Mouse (Mus musculus) liver, embryonic 14 days (tissue): Measurements from ENCODE around the gene Arvcf. TPM values are rescaled to one million over a fixed set of nuclear protein-coding genes. Genes with fewer than 3 reads are reported as not detected.

Experiments used
- polyA plus RNA-seq: library from polyadenylated mRNA; depleted of rRNA; stranded (reverse); fragments of >200 nt; gene quantifications from 2 replicates; pipeline ENCODE4 v1.2.3, GENCODE M21; 2012; rRNA removed

Gene Arvcf
- 6.8 and 7.3 TPM in 2 replicates for polyA plus RNA-seq

GRCm38 (mm10) chr16:18347931-18348600 lies at the start of gene Arvcf, which contains the start of gene Tango2:
Gene Arvcf (plus strand): TSS chr16:18348182.
Gene Tango2 (minus strand): TSS chr16:18348103.

GRCm38 (mm10) chr16:18426215-18426791 lies 78.3 kb downstream of the Arvcf start, which contains the start of gene Txnrd2:
Gene Txnrd2 (plus strand): TSS chr16:18426384.

DNA sequence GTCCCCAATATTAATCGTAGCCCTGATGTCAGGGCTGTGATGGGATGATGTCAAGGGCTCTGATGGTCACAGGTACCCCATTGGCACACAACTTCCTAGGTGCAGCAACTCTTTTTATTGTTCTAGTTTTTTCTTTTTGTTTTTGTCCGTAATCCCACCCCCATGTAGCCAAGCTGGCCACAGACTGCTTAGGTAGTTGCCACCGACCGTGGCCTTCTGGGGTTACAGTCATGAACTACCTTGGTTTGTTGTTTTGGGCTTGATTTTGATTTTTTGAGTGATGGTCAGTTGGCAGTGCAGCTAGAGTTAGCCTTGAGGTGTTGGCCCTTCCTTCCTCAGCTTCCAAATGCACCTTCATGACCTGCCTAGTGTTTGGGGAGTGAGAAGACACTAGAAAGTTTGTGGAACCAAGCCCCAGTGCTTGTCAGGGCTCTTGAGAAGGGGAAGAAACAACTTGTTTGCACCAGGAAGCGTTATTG lies 78.9 kb downstream of the Arvcf start, which contains the start of gene Comt:
TSS of gene Comt (minus strand) at position 51 of the 479 bp plus-strand sequence.

Other genes starting within 250 kb of the Arvcf start
- 0.49 and 0.62 TPM in 2 replicates for gene Rtn4r, start 220.5 kb upstream of the Arvcf start, polyA plus RNA-seq
- gene Ccdc188, start 130.3 kb upstream of the Arvcf start, polyA plus RNA-seq = not detected in 2 replicates
- gene Zdhhc8, start 113.0 kb upstream of the Arvcf start, polyA plus RNA-seq = 2.1 and 2.2 TPM in 2 replicates
- 46.5 and 53.3 TPM in 2 replicates for gene Trmt2a, start 99.5 kb upstream of the Arvcf start, polyA plus RNA-seq
- 169 and 183 TPM in 2 replicates for gene Ranbp1, start 99.5 kb upstream of the Arvcf start, polyA plus RNA-seq
- gene Gm49776, start 89.9 kb upstream of the Arvcf start, polyA plus RNA-seq = 0.15 and 0.36 TPM in 2 replicates
- 23.2 and 24.4 TPM in 2 replicates for gene Dgcr8, start 58.9 kb upstream of the Arvcf start, polyA plus RNA-seq
- 38.8 and 45.8 TPM in 2 replicates for gene Tango2, start 79 bp upstream of the Arvcf start, polyA plus RNA-seq
- gene Txnrd2, start 78.2 kb downstream of the Arvcf start, polyA plus RNA-seq = 100 and 122 TPM in 2 replicates
- 60.2 and 73.5 TPM in 2 replicates for gene Comt, start 78.7 kb downstream of the Arvcf start, polyA plus RNA-seq
- 4.7 and 6.2 TPM in 2 replicates for gene Gnb1l, start 150.5 kb downstream of the Arvcf start, polyA plus RNA-seq
- 1.5 and 2.5 TPM in 2 replicates for gene Rtl10, start 150.7 kb downstream of the Arvcf start, polyA plus RNA-seq
- 0.01 and 0.07 TPM in 2 replicates for gene Tbx1, start 242.5 kb downstream of the Arvcf start, polyA plus RNA-seq